Mouse (Mus musculus) liver, adult 2 months (tissue): ENCODE results near the gene 4932414N04Rik.

Experiments used
- CTCF ChIP-seq: fragments of 200-500 bp; IDR thresholded peaks from 2 replicates; pipeline ENCODE4 v1.5.1; 2011; ENCODE audit warnings: low read depth, low read length, control low read depth
- POLR2A ChIP-seq: fragments of 200-500 bp; IDR thresholded peaks from 2 replicates; pipeline ENCODE4 v1.6.1; 2011; ENCODE audit warnings: low read length, control low read depth; ENCODE audit not compliant: insufficient read depth; ENCODE audit errors: extremely low read depth

DNA sequence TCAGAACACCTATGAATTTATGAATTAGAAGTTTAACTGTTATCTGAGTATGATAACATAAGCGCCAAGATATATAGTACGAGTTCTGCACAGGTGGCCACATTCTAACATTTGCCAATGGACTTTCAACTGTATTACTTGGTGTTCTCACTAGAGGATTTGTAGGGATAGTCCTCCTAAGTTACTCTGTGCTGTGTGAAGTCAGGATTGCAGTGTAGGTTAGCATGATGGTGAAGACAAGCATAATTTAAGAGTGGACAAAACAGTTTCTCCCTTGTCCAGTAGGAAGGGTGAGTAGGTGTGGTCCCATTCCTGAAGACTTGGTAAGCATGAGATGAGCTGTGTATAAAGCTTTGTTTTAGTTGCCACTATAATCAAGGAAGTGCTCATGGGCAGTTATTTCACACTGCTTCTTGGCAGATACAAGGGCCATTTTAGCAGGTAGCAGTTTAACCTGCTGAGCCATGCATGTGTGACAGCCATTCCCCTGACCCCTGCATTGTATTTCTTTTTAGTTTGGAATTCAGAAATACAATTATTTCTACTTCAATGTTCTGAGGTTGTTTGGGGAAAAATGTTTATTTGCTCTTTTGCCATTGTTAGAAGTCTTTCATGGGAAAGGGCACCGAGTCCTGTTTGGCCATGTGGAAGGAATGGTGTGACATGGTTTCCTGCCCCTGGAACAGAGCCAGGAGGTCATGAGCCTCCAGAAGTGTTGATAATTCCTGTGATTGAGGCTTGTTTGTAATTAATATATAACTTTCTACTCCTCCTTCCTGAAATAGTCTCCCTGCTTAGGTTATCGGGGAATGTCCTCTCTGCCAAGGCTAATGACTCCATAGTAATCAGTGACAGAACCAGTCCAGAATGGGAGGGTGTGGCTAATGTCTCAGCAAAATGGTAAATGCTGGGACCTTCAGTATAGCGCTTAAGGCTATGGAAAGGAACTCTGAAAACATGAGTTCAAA lies 83.8 kb downstream of the 4932414N04Rik start:
- TF ChIP-seq POLR2A (no peak), CTCF (no peak)
